Mouse (Mus musculus) c-Kit-negative CD71-positive TER-119-positive erythroid progenitor cells, embryonic 14.5 days (primary cell): ENCODE measurements at regions not wholly inside any gene's neighbourhood (a gene's known extent, or its start where the extent isn't known, plus 50 kb on each side); places are given as distances from the start of the nearest gene placed in this dataset.
"Not testable (repeated sequence)": the region's sequence is repeated elsewhere in the genome, so short reads cannot be mapped to it uniquely, and the experiment has no call there.

Experiments
- DNase-seq: peaks from one replicate; pipeline ENCODE4 v3.0.0-alpha.2; 2013; ENCODE audit warnings: low read depth, low spot score

DNA sequence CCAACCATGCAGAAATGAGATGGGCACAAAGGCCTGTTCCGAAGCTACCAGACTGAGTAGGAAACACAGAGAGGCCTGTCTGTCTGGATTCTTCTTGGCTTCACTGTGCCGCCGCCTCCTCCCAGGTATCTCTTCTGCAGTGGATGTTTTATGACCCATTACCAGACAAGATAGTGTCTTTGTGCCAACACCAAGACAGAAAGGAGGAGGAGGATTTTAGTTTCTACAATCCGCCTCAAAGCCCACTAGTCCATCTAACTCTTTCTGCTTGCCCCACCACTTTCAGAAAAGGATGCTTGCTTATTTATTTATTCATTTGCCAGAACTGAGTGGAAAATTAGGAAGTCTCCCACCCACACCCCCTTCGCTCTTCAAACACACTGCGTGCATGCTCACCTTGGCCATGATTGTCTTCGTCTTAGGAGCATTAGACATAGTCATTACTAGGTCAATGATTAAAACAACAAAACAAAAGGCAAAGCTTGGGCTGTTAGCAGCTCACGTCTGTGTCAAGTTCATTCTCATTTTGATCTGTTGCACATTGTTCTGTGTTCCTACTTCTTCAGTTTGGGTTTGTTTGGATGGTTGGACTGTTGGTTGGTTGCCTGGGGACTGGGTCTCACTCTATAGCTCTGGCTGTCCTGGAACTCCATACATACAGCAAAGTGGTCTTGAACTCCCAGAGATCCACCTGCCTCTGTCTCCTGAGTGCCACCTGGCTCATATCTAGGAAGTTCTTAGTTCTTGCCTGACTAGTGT is 61.7 kb upstream of the Cpm start:
- DNase-seq, result no peak

DNA sequence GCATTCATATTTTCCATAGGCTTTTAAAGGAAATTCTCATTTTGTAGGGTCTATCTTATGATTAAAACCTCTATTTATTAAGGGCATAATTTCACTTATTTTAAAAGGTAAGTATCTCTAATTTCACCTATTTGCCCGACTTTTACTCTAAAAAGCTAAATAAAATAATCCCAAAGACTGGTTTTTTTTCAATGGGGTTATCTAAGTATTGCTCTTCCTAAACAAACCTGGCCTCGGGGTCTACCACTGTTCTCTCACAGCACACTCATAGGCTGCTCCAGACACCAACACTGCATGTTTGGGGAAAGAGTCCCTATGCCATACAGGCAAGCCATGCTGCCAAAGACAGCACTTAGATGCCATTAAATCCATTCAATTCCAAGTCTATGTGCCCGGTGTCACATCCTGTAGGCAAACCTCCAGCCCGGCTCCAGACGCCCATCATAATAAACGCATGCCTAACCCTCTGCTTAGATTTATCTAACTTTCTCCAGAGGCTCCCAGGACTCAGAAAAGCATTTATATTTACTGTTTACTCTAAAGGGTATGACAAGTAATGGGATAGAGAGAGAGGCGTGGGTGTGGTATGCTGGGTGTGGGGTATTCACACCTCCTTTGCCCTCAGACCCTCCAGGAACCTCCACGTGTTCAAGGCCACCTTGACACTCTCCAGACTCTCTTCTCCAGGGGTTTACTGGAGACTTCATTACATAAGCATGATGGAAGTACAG is 62.5 kb upstream of the Cpm start:
- no peak for DNase-seq

GRCm38 (mm10) chr10:117566204-117566603 is 63.1 kb upstream of the Cpm start:
- no peak for DNase-seq

DNA sequence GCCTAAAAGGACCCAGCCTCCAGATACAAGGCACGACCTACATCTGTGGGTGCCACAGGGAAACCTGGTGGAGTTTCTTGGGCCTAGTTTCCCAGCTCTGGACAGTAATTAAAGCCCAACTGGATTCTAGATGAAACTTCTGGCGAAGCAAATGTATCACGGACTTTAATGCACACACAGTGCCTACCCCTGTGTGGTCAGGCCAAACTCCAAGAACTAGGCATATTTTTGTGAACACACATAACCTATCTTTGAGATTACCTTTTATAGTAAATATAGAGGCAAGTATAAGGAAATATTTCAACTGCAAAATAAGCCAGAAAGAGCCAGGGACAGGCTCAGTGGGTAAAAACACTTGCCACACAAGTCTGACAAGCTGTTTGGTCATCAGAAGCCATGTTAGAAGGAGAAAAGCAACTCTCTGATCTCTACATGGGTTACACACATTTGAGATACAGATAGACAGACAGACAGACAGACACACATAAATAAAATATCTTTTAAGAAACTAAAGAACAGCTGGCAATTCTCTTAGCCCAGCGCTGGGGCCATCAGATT is 63.7 kb upstream of the Cpm start:
- no peak for DNase-seq

DNA sequence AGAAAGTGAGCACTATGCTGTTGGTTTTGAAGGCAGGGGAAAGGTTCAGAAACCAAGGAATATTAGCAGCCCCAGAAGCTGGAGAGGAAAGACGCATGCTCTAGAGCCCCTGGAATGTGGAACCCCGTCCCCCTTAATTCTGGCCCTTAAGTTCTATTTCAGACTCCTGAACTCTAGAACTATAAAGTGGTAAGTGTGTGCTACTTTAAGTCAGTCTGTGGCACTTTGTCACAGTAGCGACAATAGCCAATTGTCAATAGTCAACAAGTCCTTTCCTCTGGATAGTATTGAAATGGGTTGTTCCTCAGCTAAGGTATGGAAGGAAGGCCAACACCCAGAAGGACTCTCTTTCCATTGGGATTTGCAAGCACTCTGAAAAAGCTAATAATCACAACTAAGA is 64.2 kb upstream of the Cpm start:
- DNase-seq, result no peak

DNA sequence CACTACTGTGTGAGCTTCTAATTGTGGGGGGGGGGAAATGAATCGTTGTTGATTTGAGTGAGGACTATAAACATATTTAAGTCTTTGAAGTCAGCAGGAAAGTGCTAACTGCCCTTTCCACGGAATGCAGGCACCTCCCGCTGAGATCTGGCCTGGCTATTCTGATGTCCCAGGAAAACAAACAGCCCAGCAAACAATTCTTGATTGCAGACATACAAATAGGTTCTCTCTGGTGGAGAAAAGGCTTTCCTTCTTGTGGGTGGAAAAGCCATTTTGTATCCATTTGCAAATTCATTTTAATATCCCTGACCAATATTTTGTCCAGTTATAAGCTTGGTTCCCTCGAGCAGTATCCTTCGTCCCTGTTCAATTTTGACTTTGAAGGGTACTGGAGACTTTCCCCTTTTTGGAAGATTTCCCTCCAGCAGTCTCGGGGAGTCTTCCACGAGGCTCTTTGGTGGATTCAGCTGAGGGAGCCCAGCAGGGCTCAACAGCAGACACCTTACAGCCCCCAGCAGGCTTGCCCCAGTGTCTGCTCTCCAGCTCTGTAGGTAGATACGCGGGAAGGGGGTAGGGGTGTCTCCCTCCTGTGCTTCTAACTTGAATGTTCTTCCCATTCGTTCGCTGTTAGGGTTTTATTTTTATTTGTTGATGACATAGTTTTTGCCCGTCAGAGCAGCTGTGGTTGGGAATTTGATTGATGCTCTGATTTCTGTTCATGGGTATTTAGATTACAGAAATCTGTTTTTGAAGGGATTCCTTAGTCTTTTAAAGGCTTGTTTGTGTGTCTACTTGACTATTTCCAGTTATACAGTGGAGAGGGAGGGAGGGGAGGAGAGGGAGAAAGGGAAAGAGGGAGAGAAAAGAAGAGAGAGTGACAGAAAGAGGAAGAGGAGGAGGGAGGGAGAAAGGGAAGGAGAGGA is 64.9 kb upstream of the Cpm start:
- DNase-seq, result no peak

DNA sequence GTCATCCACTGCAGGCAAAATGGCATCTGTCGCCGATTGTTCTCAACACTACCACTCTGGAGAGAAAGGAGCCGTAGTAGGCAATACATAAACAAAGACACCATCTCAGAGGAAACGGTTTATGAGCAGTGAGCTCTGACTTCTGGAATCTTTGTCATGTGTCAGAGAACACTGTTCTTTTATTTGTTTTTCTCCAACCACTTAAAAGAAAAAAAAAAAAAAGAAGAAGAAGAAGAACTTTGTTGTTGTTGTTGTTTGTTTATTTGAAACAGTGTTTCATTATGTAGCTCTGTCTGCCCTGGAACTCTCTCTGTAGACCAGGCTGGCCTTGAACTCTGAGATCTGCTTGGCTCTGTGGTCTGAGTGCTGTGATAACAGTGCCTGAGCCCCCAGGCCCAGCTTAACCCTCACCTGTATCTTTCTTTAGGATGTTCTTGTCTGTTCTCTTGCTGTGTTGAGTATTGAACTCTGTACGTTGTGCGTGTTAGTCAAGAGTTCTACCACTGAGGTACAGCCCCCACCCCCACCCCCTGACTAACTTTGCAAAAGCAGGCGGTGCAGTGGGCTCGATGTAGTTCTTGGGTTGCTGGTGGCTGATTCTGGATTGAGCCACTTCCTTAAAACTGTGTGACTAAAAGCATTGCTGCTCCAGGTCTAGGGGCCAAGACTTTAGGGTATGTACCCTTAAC is 65.7 kb upstream of the Cpm start:
- DNase-seq, result no peak

- DNase-seq, result not testable (repeated sequence)
These were observed 66.5 kb upstream of the Cpm start for GRCm38 (mm10) chr10:117562850-117563248.

DNA sequence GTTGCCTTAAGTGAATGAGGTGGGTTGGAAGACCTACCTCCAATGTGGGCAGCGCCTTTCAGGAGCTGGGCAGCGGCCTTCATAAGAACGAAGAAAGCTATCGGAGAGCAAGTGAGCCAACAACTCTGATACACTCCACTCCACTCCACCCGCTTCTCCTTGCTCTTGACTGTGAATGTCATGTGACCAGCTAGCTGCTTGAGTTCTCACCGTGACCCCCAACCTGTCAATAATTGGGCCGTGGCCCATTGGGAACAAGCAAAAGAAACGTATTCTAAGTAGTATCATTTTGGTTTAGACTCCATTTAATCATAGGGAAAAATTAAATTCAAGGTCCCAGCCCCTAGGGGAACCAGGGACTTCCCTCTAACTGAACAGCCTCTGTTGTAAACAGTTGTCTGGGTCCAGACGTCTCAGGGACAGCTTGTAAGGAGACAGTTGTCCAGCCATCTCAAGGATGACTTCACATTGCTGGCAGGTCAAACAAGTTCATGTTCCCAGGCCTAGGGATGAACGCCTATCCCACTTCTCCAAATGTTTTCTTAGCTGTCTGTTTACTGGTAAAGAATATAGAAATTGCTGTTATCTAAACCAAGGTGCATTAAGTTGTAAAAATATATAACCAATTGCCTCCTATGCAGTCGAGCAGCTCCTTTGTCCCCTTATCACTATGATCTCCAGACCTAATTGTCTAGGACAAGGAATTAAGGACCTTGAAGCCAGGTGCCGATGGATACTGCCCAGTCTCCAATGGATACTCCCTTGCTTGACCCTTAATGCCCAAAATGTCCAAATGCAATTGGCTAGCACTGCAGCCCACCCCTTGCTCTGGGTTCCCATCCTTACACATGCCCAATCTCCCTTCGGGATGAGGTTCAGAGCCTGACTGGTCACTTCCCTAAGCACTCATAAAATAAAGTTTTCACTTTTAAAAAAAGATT is 67.1 kb upstream of the Cpm start:
- DNase-seq, result no peak

DNA sequence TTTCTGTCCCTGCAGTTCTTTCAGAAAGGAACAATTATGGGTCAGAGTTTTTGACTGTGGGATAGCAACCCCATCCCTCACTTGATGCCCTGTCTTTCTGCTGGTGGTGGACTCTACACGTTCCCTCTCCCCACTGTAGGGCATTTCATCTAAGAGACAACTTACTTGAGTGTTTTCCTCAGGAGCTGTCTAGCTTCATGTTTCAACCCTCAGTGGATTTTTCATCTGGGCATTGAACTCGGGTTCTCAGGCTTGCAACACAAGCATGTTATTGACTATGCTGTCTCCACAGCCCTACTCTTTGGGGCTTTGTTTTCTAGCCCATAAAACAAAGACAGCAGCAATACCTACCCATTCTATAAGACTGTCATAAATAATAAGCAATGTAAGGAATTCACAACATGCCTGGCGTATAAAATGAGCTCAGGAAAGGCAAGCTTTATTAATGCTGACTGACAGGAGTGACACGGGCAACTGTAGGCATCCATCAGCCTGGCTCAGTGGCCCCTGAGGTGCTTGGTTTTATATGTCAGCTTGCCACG is 68.0 kb upstream of the Cpm start:
- DNase-seq, result no peak

- DNase-seq, result no peak
These were observed 68.7 kb upstream of the Cpm start for GRCm38 (mm10) chr10:117560396-117561278.

- no peak for DNase-seq
These were observed 69.5 kb upstream of the Cpm start for GRCm38 (mm10) chr10:117559615-117560395.

DNA sequence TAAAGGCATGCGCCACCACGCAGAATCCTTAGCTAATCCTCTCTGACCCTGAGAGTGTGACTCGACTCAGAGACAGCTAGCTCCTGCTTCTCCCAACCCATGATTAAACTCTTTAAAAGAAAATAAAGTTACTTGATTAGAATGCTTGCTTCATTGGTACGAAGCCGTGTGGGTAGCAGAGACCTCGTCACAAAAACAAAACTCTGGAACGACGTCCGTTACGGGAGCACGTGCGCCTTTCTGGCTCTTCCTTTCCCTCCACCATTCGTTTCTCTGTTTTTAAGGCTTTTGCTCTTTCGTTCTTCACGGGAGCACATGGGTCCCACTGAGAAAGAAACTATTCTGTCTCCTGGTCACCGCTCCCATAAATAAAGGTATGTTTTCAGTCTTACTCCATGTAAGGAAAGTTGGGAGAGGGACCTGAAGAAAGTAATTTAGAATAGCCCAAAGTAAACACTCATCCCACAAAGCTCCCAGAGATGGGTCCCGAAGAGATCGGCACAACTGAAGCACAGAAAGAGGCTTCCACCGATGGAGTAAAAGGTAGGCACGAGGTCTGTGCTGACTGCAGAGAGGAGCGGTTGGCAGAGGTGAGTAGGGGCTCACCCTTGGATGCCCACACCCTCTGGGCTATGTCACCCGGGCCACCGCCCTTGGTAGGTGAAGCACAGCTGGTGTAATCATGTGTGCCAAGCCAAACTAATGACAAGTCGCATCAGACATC is 70.2 kb upstream of the Cpm start:
- no peak for DNase-seq

- DNase-seq, result no peak
These were observed 71.0 kb upstream of the Cpm start for GRCm38 (mm10) chr10:117558292-117558800.

DNA sequence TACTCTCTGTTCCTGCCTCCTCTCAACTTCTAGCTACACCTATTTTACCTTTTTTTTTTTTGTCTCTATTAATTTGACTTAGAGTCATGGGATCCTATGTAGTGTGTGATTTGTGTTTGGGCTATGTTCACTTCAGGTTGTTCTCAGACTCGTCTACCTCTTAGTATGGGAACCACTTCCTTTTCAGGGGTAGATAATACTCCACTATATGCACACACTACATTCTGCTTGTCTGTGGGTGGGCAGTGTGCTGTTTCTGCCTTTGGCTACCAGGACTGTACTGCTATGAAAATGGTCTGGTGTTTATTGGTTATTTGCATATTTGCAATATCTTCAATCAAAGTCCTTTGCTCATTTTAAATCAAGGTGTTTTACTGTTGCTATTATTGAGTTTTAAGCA is 71.6 kb upstream of the Cpm start:
- no peak for DNase-seq

DNA sequence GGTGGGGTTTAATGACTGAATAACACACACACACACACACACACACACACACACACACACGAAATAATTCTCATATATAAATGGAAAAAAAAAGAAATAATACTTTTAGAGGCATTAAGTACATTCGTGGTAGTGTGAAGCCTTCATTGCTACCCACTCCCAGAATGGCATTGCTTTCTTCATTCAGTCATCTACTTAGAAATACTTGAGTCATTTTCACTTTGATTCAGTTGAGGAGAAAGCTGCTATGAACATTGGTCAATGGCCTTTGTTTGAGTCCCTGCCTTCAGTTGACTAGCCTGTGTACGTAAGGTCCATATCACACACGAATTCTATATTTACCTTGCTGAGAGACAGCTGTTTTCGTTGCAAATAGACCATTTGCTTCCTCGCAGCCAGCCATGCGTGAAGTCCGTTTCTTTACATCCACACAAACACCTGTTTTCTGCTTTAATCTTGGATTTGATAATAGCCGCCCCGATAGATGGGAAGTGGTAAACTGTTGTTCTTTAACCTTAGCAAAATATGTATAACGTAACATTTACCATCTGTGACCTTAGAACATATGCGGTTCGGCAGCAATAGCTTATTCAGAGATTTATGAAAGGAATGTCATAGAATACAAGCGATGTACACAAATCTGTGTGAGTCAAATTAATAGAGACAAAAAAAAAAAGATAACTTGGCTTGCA is 72.3 kb upstream of the Cpm start:
- no peak for DNase-seq
